Mouse (Mus musculus) liver, embryonic 12.5 days (tissue): ENCODE measurements around the gene Paox. TPM values are rescaled to one million over a fixed set of nuclear protein-coding genes. Genes with fewer than 3 reads are reported as not detected.

ENCODE experiments used
- ATAC-seq: fragments of 200-750 bp; cut with Nextera tagmentation; 2 replicates; pipeline ENCODE4 v1.8.0; 2017; ENCODE audit warnings: moderate number of reproducible peaks, mild to moderate bottlenecking, moderate library complexity
- H3K27ac ChIP-seq: fragments of 300-500 bp; sonication (generic); 2 replicates; pipeline ENCODE4 v1.5.1; 2016; ENCODE audit warnings: mild to moderate bottlenecking
- H3K27me3 ChIP-seq: fragments of 300-500 bp; sonication (generic); replicated peaks from 2 replicates; pipeline ENCODE4 v1.6.1; 2016; ENCODE audit warnings: mild to moderate bottlenecking, moderate library complexity
- H3K36me3 ChIP-seq: fragments of 300-500 bp; sonication (generic); 2 replicates; pipeline ENCODE4 v1.6.1; 2016; ENCODE audit warnings: mild to moderate bottlenecking, moderate library complexity
- H3K4me1 ChIP-seq: fragments of 300-500 bp; sonication (generic); 2 replicates; pipeline ENCODE4 v1.6.1; 2016
- H3K4me2 ChIP-seq: fragments of 300-500 bp; sonication (generic); 2 replicates; pipeline ENCODE4 v1.6.1; 2016; ENCODE audit warnings: mild to moderate bottlenecking, moderate library complexity
- H3K4me3 ChIP-seq: fragments of 300-500 bp; sonication (generic); 2 replicates; pipeline ENCODE4 v1.5.1; 2016; ENCODE audit warnings: mild to moderate bottlenecking, moderate library complexity
- H3K9ac ChIP-seq: fragments of 300-500 bp; sonication (generic); 2 replicates; pipeline ENCODE4 v1.6.1; 2016; ENCODE audit warnings: mild to moderate bottlenecking, moderate library complexity
- H3K9me3 ChIP-seq: fragments of 300-500 bp; sonication (generic); replicated peaks from 2 replicates; pipeline ENCODE4 v1.6.1; 2016; ENCODE audit warnings: mild to moderate bottlenecking, moderate library complexity
- WGBS: fragments of 180-500 bp; shearing (Covaris S2); methylation state at CpG from one replicate; pipeline ENCODE4 v1.1.7; 2016; ENCODE audit not compliant: insufficient replicate concordance; 5-methylcytosine and 5-hydroxymethylcytosine counted together
- polyA plus RNA-seq: library from polyadenylated mRNA; unstranded; fragments of >200 nt; fragmentation: Nextera tagmentation; extraction: Ambion mirVana; gene quantifications from 2 replicates; pipeline ENCODE4 v1.2.1, GENCODE M21; 2016

Gene Paox
- polyA plus RNA-seq, 1 experiment from 2014 or later = 11.5 TPM

- no peak overlapping the region for H3K4me3 ChIP-seq
- 15% methylated on average over 28 of the region's 28 CpGs for WGBS
- no peaks in the 10 kb centered on the region; the same call in none of the 2 replicates for H3K36me3 ChIP-seq
- H3K27me3 ChIP-seq = peaks cover 58% of the 10 kb centered on the region
- no peaks in the 10 kb centered on the region for H3K4me1 ChIP-seq
- ATAC-seq = no peak
- no peak overlapping the region for H3K27ac ChIP-seq
- no peaks in the 10 kb centered on the region for H3K9me3 ChIP-seq
- H3K4me2 ChIP-seq = 0 out of 2 replicates have a peak overlapping the region, but pooled peaks have one; percentile 19
- H3K9ac ChIP-seq = no peak overlapping the region
These were observed 37.8 kb downstream of the Paox start for GRCm38 (mm10) chr7:140153383-140153782.

GRCm38 (mm10) chr7:140153829-140154217 is 38.2 kb downstream of the Paox start:
- H3K4me1 ChIP-seq = no peaks in the 10 kb centered on the region
- peaks cover 62% of the 10 kb centered on the region for H3K27me3 ChIP-seq
- no peaks in the 10 kb centered on the region; the same call in none of the 2 replicates for H3K36me3 ChIP-seq
- no peak for ATAC-seq
- 18% methylated on average over 4 of the region's 4 CpGs for WGBS
- H3K4me3 ChIP-seq = no peak overlapping the region
- H3K9me3 ChIP-seq = no peaks in the 10 kb centered on the region
- no peak overlapping the region for H3K27ac ChIP-seq
- H3K9ac ChIP-seq = no peak overlapping the region
- peak overlapping the region; percentile 10; the same call in 1 of the 2 replicates for H3K4me2 ChIP-seq

GRCm38 (mm10) chr7:140154218-140154927 is 38.8 kb downstream of the Paox start, which contains the start of gene Sprn:
Sprn (minus strand) TSS chr7:140154877.
- Histone ChIP-seq H3K9me3 (no peaks in the 10 kb centered on the region), H3K36me3 (no peaks in the 10 kb centered on the region; the same call in none of the 2 replicates), H3K9ac (no peak within 1 kb of the TSS), H3K27me3 (peaks cover 62% of the 10 kb centered on the region), H3K4me3 (no peak within 1 kb of the TSS), H3K27ac (no peak within 1 kb of the TSS), H3K4me1 (no peaks in the 10 kb centered on the region), H3K4me2 (peak within 1 kb of the TSS; percentile 10)
- no peak for ATAC-seq
- 9% methylated on average over 27 of the region's 28 CpGs for WGBS

GRCm38 (mm10) chr7:140160363-140160762 is 44.8 kb downstream of the Paox start:
- Histone ChIP-seq H3K9ac (no peak overlapping the region), H3K4me1 (no peaks in the 10 kb centered on the region), H3K27me3 (peaks cover 22% of the 10 kb centered on the region), H3K4me2 (no peak overlapping the region), H3K36me3 (no peaks in the 10 kb centered on the region), H3K9me3 (no peaks in the 10 kb centered on the region), H3K4me3 (no peak overlapping the region), H3K27ac (no peak overlapping the region)
- ATAC-seq = no peak
- 58% methylated on average over 3 of the region's 3 CpGs for WGBS

GRCm38 (mm10) chr7:140164664-140165063 is 49.1 kb downstream of the Paox start, which contains the start of gene Olfr522:
Olfr522 (minus strand) TSS chr7:140164764.
- ATAC-seq = no peak
- no peaks in the 10 kb centered on the region for H3K27me3 ChIP-seq

GRCm38 (mm10) chr7:140167950-140168349 is 52.4 kb downstream of the Paox start:
- Histone ChIP-seq H3K27me3 (no peaks in the 10 kb centered on the region), H3K36me3 (no peaks in the 10 kb centered on the region), H3K4me2 (no peak overlapping the region), H3K9me3 (no peaks in the 10 kb centered on the region), H3K27ac (no peak overlapping the region), H3K4me1 (no peaks in the 10 kb centered on the region), H3K4me3 (no peak overlapping the region), H3K9ac (no peak overlapping the region)
- 54% methylated on average over 1 of the region's 1 CpGs for WGBS
- no peak for ATAC-seq

More at GRCm38 (mm10) chr7:140164664-140165063, 49.1 kb downstream of the Paox start, which contains the start of gene Olfr522:
- no peak within 1 kb of the TSS for H3K9ac ChIP-seq
- 54% methylated on average over 7 of the region's 7 CpGs for WGBS
- no peaks in the 10 kb centered on the region for H3K4me1 ChIP-seq
- no peak within 1 kb of the TSS for H3K27ac ChIP-seq
- no peak within 1 kb of the TSS for H3K4me3 ChIP-seq
- no peak within 1 kb of the TSS for H3K4me2 ChIP-seq
- H3K9me3 ChIP-seq = no peaks in the 10 kb centered on the region
- H3K36me3 ChIP-seq = no peaks in the 10 kb centered on the region

- 65% methylated on average over 4 of the region's 4 CpGs for WGBS
- Histone ChIP-seq H3K4me2 (no peak overlapping the region), H3K27ac (no peak overlapping the region), H3K27me3 (no peaks in the 10 kb centered on the region), H3K9ac (no peak overlapping the region), H3K4me1 (no peaks in the 10 kb centered on the region), H3K36me3 (no peaks in the 10 kb centered on the region), H3K9me3 (no peaks in the 10 kb centered on the region), H3K4me3 (no peak overlapping the region)
- no peak for ATAC-seq
These were observed 53.8 kb downstream of the Paox start for GRCm38 (mm10) chr7:140169386-140169785.

- Histone ChIP-seq H3K4me3 (no peak overlapping the region), H3K27me3 (no peaks in the 10 kb centered on the region), H3K4me2 (no peak overlapping the region), H3K36me3 (no peaks in the 10 kb centered on the region), H3K27ac (no peak overlapping the region), H3K9me3 (no peaks in the 10 kb centered on the region), H3K9ac (no peak overlapping the region), H3K4me1 (no peaks in the 10 kb centered on the region)
- 80% methylated on average over 3 of the region's 3 CpGs for WGBS
- ATAC-seq = no peak
These were observed 55.3 kb downstream of the Paox start for GRCm38 (mm10) chr7:140170863-140171262.

- Histone ChIP-seq H3K4me2 (no peak within 1 kb of the TSS), H3K4me1 (no peaks in the 10 kb centered on the region), H3K36me3 (no peaks in the 10 kb centered on the region), H3K27ac (no peak within 1 kb of the TSS), H3K9ac (no peak within 1 kb of the TSS), H3K9me3 (no peaks in the 10 kb centered on the region), H3K27me3 (no peaks in the 10 kb centered on the region), H3K4me3 (no peak within 1 kb of the TSS)
- ATAC-seq = no peak
- WGBS = 39% methylated on average over 1 of the region's 1 CpGs
These were observed 57.3 kb downstream of the Paox start, which contains the start of gene Olfr523 for GRCm38 (mm10) chr7:140172936-140173335. Olfr523 (plus strand) TSS chr7:140173217.

- Histone ChIP-seq H3K9me3 (no peaks in the 10 kb centered on the region), H3K4me1 (no peaks in the 10 kb centered on the region), H3K9ac (no peak overlapping the region), H3K4me2 (no peak overlapping the region), H3K4me3 (no peak overlapping the region), H3K27ac (no peak overlapping the region), H3K36me3 (no peaks in the 10 kb centered on the region), H3K27me3 (no peaks in the 10 kb centered on the region)
- no peak for ATAC-seq
- WGBS = 79% methylated on average over 2 of the region's 2 CpGs
These were observed 63.6 kb downstream of the Paox start for GRCm38 (mm10) chr7:140179176-140179575.

GRCm38 (mm10) chr7:140180692-140181091 is 65.1 kb downstream of the Paox start:
- no peak overlapping the region for H3K9ac ChIP-seq
- H3K4me3 ChIP-seq = no peak overlapping the region
- 44% methylated on average over 2 of the region's 2 CpGs for WGBS
- no peaks in the 10 kb centered on the region for H3K36me3 ChIP-seq
- no peaks in the 10 kb centered on the region for H3K9me3 ChIP-seq
- no peak for ATAC-seq
- H3K4me1 ChIP-seq = no peaks in the 10 kb centered on the region
- H3K27me3 ChIP-seq = no peaks in the 10 kb centered on the region; the same call in 1 of the 2 replicates
- no peak overlapping the region for H3K27ac ChIP-seq
- no peak overlapping the region for H3K4me2 ChIP-seq

- H3K4me2 ChIP-seq = no peak overlapping the region
- H3K4me1 ChIP-seq = no peaks in the 10 kb centered on the region
- H3K4me3 ChIP-seq = no peak overlapping the region
- no peaks in the 10 kb centered on the region for H3K9me3 ChIP-seq
- H3K27me3 ChIP-seq = no peaks in the 10 kb centered on the region; the same call in 1 of the 2 replicates
- no peaks in the 10 kb centered on the region for H3K36me3 ChIP-seq
- no peak overlapping the region for H3K9ac ChIP-seq
- 65% methylated on average over 4 of the region's 4 CpGs for WGBS
- no peak for ATAC-seq
- no peak overlapping the region for H3K27ac ChIP-seq
These were observed 68.6 kb downstream of the Paox start for GRCm38 (mm10) chr7:140184206-140184605.
